Mouse (Mus musculus): ENCODE results near the gene Syne1. TPM values are rescaled to one million over a fixed set of nuclear protein-coding genes. Genes with fewer than 3 reads are reported as not detected.

Syne1 gene
- polyA plus RNA-seq, 1 experiment from 2014 or later = 5.7 TPM

GRCm38 (mm10) chr10:5570059-5570458 lies 18.8 kb upstream of the Syne1 start:
- Histone ChIP-seq H3K27ac (ENCODE audit: low read depth, low read length) (no peak overlapping the region), H3K36me3 (ENCODE audit: control insufficient read depth, insufficient read depth, low read length) (no peaks in the 10 kb centered on the region), H3K9ac (ENCODE audit: low read depth, low read length) (no peak overlapping the region), H3K9me3 (ENCODE audit: control insufficient read depth, low read length) (no peaks in the 10 kb centered on the region), H3K4me2 (no peak overlapping the region), H3K4me1 (replicated peaks; ENCODE audit: control insufficient read depth, insufficient read depth, low read length) (no peaks in the 10 kb centered on the region), H3K4me3 (ENCODE audit: low read depth, low read length) (no peak overlapping the region), H3K27me3 (replicated peaks; ENCODE audit: control insufficient read depth, insufficient read depth, low read length) (no peaks in the 10 kb centered on the region)
- 70% methylated on average over 8 of the region's 8 CpGs for WGBS
- DNase-seq (ENCODE audit: low spot score) = no peak
- no peak for ATAC-seq (replicated peaks; ENCODE audit: low FRiP score)

DNA sequence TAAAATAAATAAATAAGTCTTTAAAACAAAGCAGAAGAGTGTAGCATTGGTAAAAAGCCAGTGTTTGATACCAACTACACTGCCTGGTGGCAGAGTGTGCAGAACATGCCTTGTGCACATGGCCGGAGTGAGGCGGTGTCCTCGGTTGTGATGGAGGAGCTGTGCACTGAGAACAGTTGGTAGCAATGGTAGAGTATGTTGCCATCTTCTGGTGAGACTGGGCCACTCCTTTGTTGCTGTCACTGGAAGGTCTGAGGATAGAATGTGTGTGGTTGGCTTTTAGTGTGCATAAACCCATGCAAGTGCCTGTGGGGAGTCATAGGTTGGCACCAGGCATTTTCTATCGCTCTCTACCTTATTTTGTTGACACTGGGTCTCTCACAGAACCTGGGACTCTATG lies 17.7 kb upstream of the Syne1 start:
- H3K9ac ChIP-seq (ENCODE audit: low read depth, low read length) = no peak overlapping the region
- no peaks in the 10 kb centered on the region for H3K9me3 ChIP-seq (ENCODE audit: control insufficient read depth, low read length)
- DNase-seq (ENCODE audit: low spot score) (no peak), ATAC-seq (replicated peaks; ENCODE audit: low FRiP score) (no peak; the same call in 1 of the 2 replicates)
- H3K27me3 ChIP-seq (replicated peaks; ENCODE audit: control insufficient read depth, insufficient read depth, low read length) = no peaks in the 10 kb centered on the region
- WGBS = 80% methylated on average over 4 of the region's 4 CpGs
- no peak overlapping the region for H3K4me2 ChIP-seq
- H3K36me3 ChIP-seq (ENCODE audit: control insufficient read depth, insufficient read depth, low read length) = no peaks in the 10 kb centered on the region
- H3K4me1 ChIP-seq (replicated peaks; ENCODE audit: control insufficient read depth, insufficient read depth, low read length) = no peaks in the 10 kb centered on the region
- no peak overlapping the region for H3K27ac ChIP-seq (ENCODE audit: low read depth, low read length)
- no peak overlapping the region for H3K4me3 ChIP-seq (ENCODE audit: low read depth, low read length)

DNA sequence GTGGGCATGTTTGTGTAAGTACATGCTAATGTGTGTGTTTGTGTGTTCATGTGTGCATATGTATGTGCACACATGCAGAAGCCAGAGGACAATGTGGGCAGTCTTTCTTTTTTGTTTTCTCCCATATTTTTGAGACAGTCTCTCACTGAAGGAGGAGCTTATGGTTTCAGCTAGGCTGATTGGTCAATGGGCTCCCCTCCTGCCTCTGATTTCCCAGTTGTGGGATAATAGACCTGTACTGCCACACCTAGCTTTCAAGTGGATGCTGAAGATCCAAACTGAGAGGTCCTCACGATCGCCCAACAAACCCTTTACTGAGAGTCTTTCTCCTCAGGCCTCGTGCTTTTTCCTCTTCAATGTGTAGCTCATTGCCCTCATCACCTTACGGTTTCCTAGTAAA lies 10.4 kb upstream of the Syne1 start:
- ATAC-seq (replicated peaks; ENCODE audit: low FRiP score) (no peak), DNase-seq (ENCODE audit: low spot score) (no peak)
- Histone ChIP-seq H3K9ac (ENCODE audit: low read depth, low read length) (no peak overlapping the region), H3K27ac (ENCODE audit: low read depth, low read length) (no peak overlapping the region), H3K9me3 (ENCODE audit: control insufficient read depth, low read length) (no peaks in the 10 kb centered on the region), H3K4me2 (no peak overlapping the region), H3K4me1 (replicated peaks; ENCODE audit: control insufficient read depth, insufficient read depth, low read length) (no peaks in the 10 kb centered on the region), H3K36me3 (ENCODE audit: control insufficient read depth, insufficient read depth, low read length) (no peaks in the 10 kb centered on the region), H3K4me3 (ENCODE audit: low read depth, low read length) (no peak overlapping the region), H3K27me3 (replicated peaks; ENCODE audit: control insufficient read depth, insufficient read depth, low read length) (no peaks in the 10 kb centered on the region)
- WGBS = 76% methylated on average over 4 of the region's 4 CpGs

GRCm38 (mm10) chr10:5560526-5560925 lies 9.2 kb upstream of the Syne1 start:
- no peak overlapping the region for H3K4me3 ChIP-seq (ENCODE audit: low read depth, low read length)
- DNase-seq (ENCODE audit: low spot score) = no peak
- no peak overlapping the region for H3K9ac ChIP-seq (ENCODE audit: low read depth, low read length)
- H3K4me2 ChIP-seq = no peak overlapping the region
- H3K27ac ChIP-seq (ENCODE audit: low read depth, low read length) = no peak overlapping the region
- H3K36me3 ChIP-seq (ENCODE audit: control insufficient read depth, insufficient read depth, low read length) = no peaks in the 10 kb centered on the region
- ATAC-seq (replicated peaks; ENCODE audit: low FRiP score) = no peak
- no peaks in the 10 kb centered on the region for H3K9me3 ChIP-seq (ENCODE audit: control insufficient read depth, low read length)
- no peaks in the 10 kb centered on the region for H3K4me1 ChIP-seq (replicated peaks; ENCODE audit: control insufficient read depth, insufficient read depth, low read length)
- no peaks in the 10 kb centered on the region for H3K27me3 ChIP-seq (replicated peaks; ENCODE audit: control insufficient read depth, insufficient read depth, low read length)
- WGBS = 83% methylated on average over 4 of the region's 4 CpGs

GRCm38 (mm10) chr10:5558808-5559207 lies 7.5 kb upstream of the Syne1 start:
- H3K4me2 ChIP-seq = no peak overlapping the region
- no peak for DNase-seq (ENCODE audit: low spot score)
- H3K36me3 ChIP-seq (ENCODE audit: control insufficient read depth, insufficient read depth, low read length) = no peaks in the 10 kb centered on the region
- no peak overlapping the region for H3K4me3 ChIP-seq (ENCODE audit: low read depth, low read length)
- H3K27ac ChIP-seq (ENCODE audit: low read depth, low read length) = no peak overlapping the region
- ATAC-seq (replicated peaks; ENCODE audit: low FRiP score) = no peak
- H3K27me3 ChIP-seq (replicated peaks; ENCODE audit: control insufficient read depth, insufficient read depth, low read length) = no peaks in the 10 kb centered on the region
- H3K9me3 ChIP-seq (ENCODE audit: control insufficient read depth, low read length) = no peaks in the 10 kb centered on the region
- H3K4me1 ChIP-seq (replicated peaks; ENCODE audit: control insufficient read depth, insufficient read depth, low read length) = no peaks in the 10 kb centered on the region
- H3K9ac ChIP-seq (ENCODE audit: low read depth, low read length) = no peak overlapping the region

- Histone ChIP-seq H3K4me1 (replicated peaks; ENCODE audit: control insufficient read depth, insufficient read depth, low read length) (no peaks in the 10 kb centered on the region), H3K27ac (ENCODE audit: low read depth, low read length) (no peak overlapping the region), H3K4me3 (ENCODE audit: low read depth, low read length) (no peak overlapping the region), H3K4me2 (no peak overlapping the region), H3K9me3 (ENCODE audit: control insufficient read depth, low read length) (no peaks in the 10 kb centered on the region), H3K27me3 (replicated peaks; ENCODE audit: control insufficient read depth, insufficient read depth, low read length) (no peaks in the 10 kb centered on the region), H3K9ac (ENCODE audit: low read depth, low read length) (no peak overlapping the region), H3K36me3 (ENCODE audit: control insufficient read depth, insufficient read depth, low read length) (no peaks in the 10 kb centered on the region)
- ATAC-seq (replicated peaks; ENCODE audit: low FRiP score) (0 out of 2 replicates have a peak, but pooled peaks have one; percentile 57), DNase-seq (ENCODE audit: low spot score) (no peak)
- 21% methylated on average over 5 of the region's 5 CpGs for whole genome bisulfite sequencing
Measured at GRCm38 (mm10) chr10:5554941-5555340, 3.7 kb upstream of the Syne1 start.

GRCm38 (mm10) chr10:5550168-5551021 lies 887 bp downstream of the Syne1 start:
- ATAC-seq (replicated peaks; ENCODE audit: low FRiP score) (peak; percentile 75), DNase-seq (ENCODE audit: low spot score) (peak; percentile 61)
- 1% methylated on average over 44 of the region's 44 CpGs for WGBS
- H3K4me3 ChIP-seq (ENCODE audit: low read depth, low read length) = peak overlapping the region; percentile 58
- peak overlapping the region; percentile 92 for H3K4me2 ChIP-seq
- H3K27me3 ChIP-seq (replicated peaks; ENCODE audit: control insufficient read depth, insufficient read depth, low read length) = no peaks in the 10 kb centered on the region
- H3K9ac ChIP-seq (ENCODE audit: low read depth, low read length) = peak overlapping the region; percentile 37
- no peaks in the 10 kb centered on the region for H3K36me3 ChIP-seq (ENCODE audit: control insufficient read depth, insufficient read depth, low read length)
- H3K27ac ChIP-seq (ENCODE audit: low read depth, low read length) = no peak overlapping the region
- peaks cover 3% of the 10 kb centered on the region; the same call in 1 of the 2 replicates for H3K4me1 ChIP-seq (replicated peaks; ENCODE audit: control insufficient read depth, insufficient read depth, low read length)
- H3K9me3 ChIP-seq (ENCODE audit: control insufficient read depth, low read length) = no peaks in the 10 kb centered on the region

GRCm38 (mm10) chr10:5549871-5550167 lies 1.5 kb downstream of the Syne1 start:
- peak overlapping the region; percentile 92 for H3K4me2 ChIP-seq
- H3K9ac ChIP-seq (ENCODE audit: low read depth, low read length) = peak overlapping the region; percentile 37
- ATAC-seq (replicated peaks; ENCODE audit: low FRiP score) (no peak), DNase-seq (ENCODE audit: low spot score) (no peak)
- WGBS = 12% methylated on average over 6 of the region's 6 CpGs
- no peaks in the 10 kb centered on the region for H3K9me3 ChIP-seq (ENCODE audit: control insufficient read depth, low read length)
- H3K4me3 ChIP-seq (ENCODE audit: low read depth, low read length) = peak overlapping the region; percentile 58
- H3K27me3 ChIP-seq (replicated peaks; ENCODE audit: control insufficient read depth, insufficient read depth, low read length) = no peaks in the 10 kb centered on the region
- H3K36me3 ChIP-seq (ENCODE audit: control insufficient read depth, insufficient read depth, low read length) = no peaks in the 10 kb centered on the region
- peaks cover 3% of the 10 kb centered on the region; the same call in 1 of the 2 replicates for H3K4me1 ChIP-seq (replicated peaks; ENCODE audit: control insufficient read depth, insufficient read depth, low read length)
- no peak overlapping the region for H3K27ac ChIP-seq (ENCODE audit: low read depth, low read length)

- Histone ChIP-seq H3K36me3 (ENCODE audit: control insufficient read depth, insufficient read depth, low read length) (no peaks in the 10 kb centered on the region), H3K4me1 (replicated peaks; ENCODE audit: control insufficient read depth, insufficient read depth, low read length) (peaks cover 3% of the 10 kb centered on the region; the same call in 1 of the 2 replicates), H3K9ac (ENCODE audit: low read depth, low read length) (no peak overlapping the region), H3K27ac (ENCODE audit: low read depth, low read length) (no peak overlapping the region), H3K27me3 (replicated peaks; ENCODE audit: control insufficient read depth, insufficient read depth, low read length) (no peaks in the 10 kb centered on the region), H3K4me2 (no peak overlapping the region), H3K4me3 (ENCODE audit: low read depth, low read length) (no peak overlapping the region), H3K9me3 (ENCODE audit: control insufficient read depth, low read length) (no peaks in the 10 kb centered on the region)
- DNase-seq (ENCODE audit: low spot score) = no peak
- 75% methylated on average over 2 of the region's 2 CpGs for WGBS
- ATAC-seq (replicated peaks; ENCODE audit: low FRiP score) = peak; percentile 44
Measured at GRCm38 (mm10) chr10:5548651-5549050, 2.6 kb downstream of the Syne1 start.
